Mouse (Mus musculus) T-helper 2 cell (primary cell): ENCODE results near the gene Tnfaip6.

Experiments used
- in situ Hi-C: fragments of 300-600 bp; cut with MboI, MseI; formaldehyde crosslinking; loops from one replicate; pipeline ENCODE4 v1.15.1; 2025; ENCODE audit warnings: high pct_unique_total_duplicates

Tnfaip6 gene

DNA sequence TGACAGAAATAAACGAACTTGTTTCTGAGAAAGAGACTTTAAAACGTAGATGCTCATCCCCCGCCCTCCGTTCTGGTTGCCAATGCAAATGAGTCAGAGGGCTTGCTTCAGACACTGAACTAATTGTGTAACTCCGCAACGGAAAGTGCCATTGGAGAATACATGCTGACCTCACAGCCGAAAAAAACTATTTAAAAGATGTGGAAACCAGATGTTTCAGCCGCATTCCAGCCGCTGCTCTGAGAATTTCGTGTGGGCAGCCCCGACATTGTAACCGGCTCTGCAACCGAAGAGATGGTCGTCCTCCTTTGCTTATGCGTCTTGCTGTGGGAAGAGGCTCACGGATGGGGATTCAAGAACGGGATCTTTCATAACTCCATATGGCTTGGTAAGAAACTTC, at the start of gene Tnfaip6:
Gene Tnfaip6, plus strand, starts transcription at position 128 of the 400 bp plus-strand sequence.
- in situ Hi-C loops = no loop called here

DNA sequence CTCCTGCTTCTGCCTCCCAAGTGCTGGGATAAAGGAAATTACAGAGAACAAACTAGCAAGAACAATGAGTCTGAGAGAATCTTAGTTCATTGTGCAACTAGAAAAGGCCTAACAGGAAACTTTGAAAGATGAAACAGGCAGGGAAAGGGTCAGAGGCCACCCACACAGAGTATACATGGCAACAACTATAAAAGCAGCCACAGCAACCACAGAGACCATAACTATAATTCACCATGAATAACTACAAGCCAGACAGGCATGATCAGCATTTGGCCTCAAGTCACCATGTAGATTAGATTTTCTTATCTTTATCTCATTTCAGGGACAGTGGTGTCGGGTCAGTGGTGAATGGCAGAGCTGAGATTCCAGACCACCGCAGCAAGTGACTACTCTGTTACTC, 48.2 kb upstream of the Tnfaip6 start:
- in situ Hi-C loops = no loop called here

GRCm38 (mm10) chr2:51991447-51991846, 46.4 kb upstream of the Tnfaip6 start:
- in situ Hi-C loops = no loop called here

- in situ Hi-C loops = loop anchor here (25.0 kb wide), 1 partner anchor 288 kb away; no protein-coding TSS in a partner anchor
Observed at GRCm38 (mm10) chr2:51999996-52000395, 37.8 kb upstream of the Tnfaip6 start.

DNA sequence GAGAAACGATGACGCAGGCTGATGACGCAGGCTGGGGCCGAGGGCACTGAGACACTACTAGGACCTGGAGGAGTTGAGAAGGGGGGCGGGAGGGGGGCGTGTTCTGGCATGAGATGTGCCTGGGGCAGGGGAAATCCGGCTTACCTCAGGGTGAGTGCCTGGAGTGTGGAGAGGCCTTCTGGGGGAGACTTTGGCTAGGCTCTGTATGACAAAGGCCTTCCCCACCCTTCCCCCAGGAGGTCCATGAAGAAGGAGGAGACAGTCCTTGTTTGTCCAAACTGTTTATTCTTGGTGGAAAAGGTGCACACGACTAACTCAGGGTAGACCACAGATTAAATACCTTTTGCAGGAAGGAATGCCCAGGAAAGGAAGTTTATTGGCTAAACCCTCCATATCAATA, 36.3 kb upstream of the Tnfaip6 start:
- in situ Hi-C loops = loop anchor here (25.0 kb wide), 1 partner anchor 289 kb away; no protein-coding TSS in a partner anchor

- in situ Hi-C loops = loop anchor here (25.0 kb wide), 1 partner anchor 290 kb away; no protein-coding TSS in a partner anchor
Observed at GRCm38 (mm10) chr2:52002299-52002698, 35.5 kb upstream of the Tnfaip6 start.

GRCm38 (mm10) chr2:52006380-52006779, 31.4 kb upstream of the Tnfaip6 start:
- in situ Hi-C loops = loop anchor here (25.0 kb wide), 1 partner anchor 294 kb away; no protein-coding TSS in a partner anchor

- in situ Hi-C loops = loop anchor here (25.0 kb wide), 1 partner anchor 300 kb away; no protein-coding TSS in a partner anchor
Observed at GRCm38 (mm10) chr2:52011820-52012219, 26.0 kb upstream of the Tnfaip6 start.

- in situ Hi-C loops = loop anchor here (25.0 kb wide), 1 partner anchor 301 kb away; no protein-coding TSS in a partner anchor
Observed at GRCm38 (mm10) chr2:52013306-52013820, 24.4 kb upstream of the Tnfaip6 start.

DNA sequence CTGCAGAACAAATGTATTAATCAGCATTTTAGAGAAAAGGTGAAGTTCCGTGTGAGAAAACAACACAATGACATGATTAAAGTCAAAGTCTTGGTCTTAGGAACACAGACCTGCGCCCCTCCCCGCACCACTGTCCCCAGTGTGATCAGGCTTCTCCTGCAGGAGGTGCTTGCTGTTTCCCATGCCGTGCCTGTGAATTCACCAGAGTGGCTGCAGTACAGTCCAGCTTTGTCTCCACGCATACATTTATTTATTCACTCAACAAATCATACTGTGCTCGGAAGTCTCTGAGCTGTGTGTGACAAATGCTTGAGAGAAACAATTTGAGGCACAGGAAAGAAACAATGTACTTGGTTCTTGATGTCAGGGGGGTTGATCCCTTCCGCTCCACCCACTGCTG, 21.4 kb upstream of the Tnfaip6 start:
- in situ Hi-C loops = loop anchor here (25.0 kb wide), 1 partner anchor 304 kb away; no protein-coding TSS in a partner anchor

DNA sequence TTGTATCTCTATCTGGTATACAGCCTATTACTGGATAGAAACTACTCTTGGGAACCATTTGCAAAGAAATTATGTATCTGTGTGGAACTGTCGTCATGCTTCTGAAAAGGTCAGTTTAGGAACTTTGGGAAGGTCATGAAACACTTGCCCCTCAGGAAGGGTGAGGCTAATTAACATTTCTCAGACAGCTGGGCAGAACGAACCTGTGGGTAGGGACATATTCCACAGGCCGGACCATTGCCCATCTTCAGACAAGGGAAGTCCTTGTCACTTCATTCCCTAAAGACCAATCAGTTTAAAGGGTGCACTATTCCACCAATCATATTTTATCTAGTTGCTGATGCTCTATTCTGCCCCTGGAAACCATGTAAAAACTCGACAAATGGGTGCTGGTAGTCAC, 10.7 kb upstream of the Tnfaip6 start:
- in situ Hi-C loops = no loop called here

- in situ Hi-C loops = no loop called here
Observed at GRCm38 (mm10) chr2:52029426-52029825, 8.4 kb upstream of the Tnfaip6 start.

DNA sequence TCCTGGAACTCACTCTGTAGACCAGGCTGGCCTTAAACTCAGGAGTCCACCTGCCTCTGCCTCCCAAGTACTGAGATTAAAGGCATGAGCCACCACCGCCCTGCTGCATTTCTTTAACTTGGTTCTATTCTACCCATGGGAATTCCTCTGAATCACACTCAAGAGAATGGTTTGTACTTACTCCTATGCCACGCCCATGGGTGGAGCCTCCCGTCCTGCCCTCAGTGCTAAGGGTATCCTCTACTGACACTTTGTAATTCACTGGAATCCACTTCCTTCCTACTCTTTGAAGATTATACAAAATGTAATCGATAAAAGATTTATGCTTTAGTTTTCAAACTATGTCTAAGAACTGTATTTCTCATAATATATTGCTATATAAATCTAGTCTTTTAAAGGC, 6.3 kb upstream of the Tnfaip6 start:
- in situ Hi-C loops = no loop called here

GRCm38 (mm10) chr2:52034601-52035000, 3.2 kb upstream of the Tnfaip6 start:
- in situ Hi-C loops = no loop called here

DNA sequence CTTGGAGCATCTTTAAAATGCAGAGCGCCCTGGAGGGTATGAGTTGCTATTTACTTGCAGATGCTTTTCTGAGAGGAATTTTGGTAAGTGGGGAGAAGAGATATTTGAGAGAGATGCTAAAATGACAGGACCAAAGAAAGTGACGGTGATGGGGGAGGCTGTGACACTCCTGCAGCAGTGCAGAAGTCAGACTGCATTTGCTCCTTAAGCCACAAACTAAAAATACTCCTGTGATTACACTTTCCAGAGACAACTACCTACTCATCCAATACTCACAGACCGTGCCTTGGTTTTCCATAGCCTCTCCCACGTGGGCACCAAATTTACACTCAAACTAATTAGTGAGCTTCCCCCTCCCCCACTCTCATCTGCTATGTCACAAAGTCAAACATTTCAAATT, 2.7 kb upstream of the Tnfaip6 start:
- in situ Hi-C loops = no loop called here

GRCm38 (mm10) chr2:52036929-52037595, 747 bp upstream of the Tnfaip6 start:
- in situ Hi-C loops = no loop called here

GRCm38 (mm10) chr2:52038558-52038957, 749 bp downstream of the Tnfaip6 start:
- in situ Hi-C loops = no loop called here

DNA sequence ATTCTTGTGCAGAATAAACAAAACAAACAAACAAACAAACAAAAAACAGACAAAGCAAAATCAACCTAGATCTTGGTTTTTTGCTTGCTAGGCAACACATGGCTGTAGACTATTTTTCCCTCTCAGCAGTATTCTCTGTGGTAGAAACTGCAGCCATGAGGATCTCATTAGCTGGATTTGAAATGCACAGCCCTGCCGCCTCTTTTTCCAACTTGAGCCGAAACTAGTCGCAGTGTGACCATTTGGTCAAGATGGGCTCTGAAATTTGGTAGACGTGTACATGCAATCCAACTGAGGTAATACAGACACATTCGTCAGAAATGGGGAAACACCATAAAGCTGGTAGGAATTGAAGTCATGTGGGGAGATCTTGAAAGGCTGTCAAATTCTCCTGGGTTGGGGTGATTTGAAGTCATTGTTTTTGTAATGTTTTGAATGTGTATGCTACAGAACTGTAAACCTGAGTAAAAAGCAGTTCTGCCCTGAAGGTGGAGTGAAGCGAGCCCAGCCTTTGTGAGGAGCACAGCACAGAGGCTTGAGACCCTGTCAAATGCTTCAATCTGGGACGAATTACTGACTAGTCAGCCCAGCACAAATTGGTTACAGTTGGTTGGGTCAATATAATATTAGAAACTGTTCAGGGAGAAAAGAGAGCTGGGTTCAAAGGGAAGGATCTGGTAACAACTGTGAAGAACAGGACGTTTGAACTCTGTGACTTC, 1.4 kb downstream of the Tnfaip6 start:
- in situ Hi-C loops = no loop called here

DNA sequence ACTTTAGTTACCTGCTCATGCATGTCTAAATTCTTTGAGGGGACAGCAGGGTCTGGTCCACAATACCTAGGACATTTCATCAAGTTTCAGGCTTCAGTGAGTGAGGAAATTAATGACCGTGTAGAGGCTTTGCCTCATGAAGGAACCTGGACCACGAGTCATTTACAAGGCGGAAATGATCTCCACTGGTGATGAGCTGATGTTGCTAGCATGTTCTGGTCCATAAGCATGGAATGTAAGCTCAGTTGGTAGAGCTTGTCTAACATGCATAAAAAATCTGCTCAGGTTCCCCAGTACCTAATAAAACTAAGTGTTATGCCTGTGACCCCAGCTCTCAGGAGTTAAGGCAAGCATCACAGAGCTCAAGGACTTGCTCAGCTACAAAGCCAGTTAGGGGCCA, 4.3 kb downstream of the Tnfaip6 start:
- in situ Hi-C loops = no loop called here

- in situ Hi-C loops = no loop called here
Observed at GRCm38 (mm10) chr2:52042714-52043113, 4.9 kb downstream of the Tnfaip6 start.

GRCm38 (mm10) chr2:52043485-52043884, 5.7 kb downstream of the Tnfaip6 start:
- in situ Hi-C loops = no loop called here

DNA sequence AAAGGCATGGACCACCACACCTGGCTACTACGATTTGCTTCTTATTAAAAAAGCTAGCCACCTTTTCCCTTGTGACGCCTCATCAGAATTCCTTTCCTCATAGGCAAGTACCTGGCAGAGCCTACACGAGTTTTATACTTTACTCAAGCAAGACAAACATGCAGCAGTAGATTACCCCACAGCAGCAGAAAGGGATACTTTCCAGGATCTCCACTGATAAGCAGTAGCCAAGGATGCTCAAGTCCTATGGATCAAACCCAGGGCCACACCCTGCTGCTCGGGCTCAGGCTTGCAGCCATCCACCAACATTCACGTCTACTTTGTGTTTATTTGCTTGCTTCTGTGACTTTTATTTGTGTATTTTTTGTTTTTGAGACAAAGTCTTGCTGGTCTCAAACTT, 8.2 kb downstream of the Tnfaip6 start:
- in situ Hi-C loops = no loop called here

DNA sequence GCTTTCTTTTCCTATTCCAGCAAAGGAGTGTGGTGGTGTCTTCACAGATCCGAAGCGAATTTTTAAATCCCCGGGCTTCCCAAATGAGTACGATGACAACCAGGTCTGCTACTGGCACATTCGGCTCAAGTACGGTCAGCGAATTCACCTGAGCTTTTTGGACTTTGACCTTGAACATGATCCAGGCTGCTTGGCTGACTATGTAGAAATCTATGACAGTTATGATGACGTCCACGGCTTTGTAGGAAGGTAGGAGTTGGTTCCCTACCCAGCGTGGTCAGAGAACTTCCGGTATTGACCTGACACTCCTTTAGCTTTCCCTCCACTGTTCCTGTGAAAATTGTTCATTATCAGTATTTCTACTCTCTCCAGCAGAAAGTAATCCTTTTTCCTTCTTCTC, 13.0 kb downstream of the Tnfaip6 start:
- in situ Hi-C loops = no loop called here
